Mouse (Mus musculus): Measurements from ENCODE around the gene Abca8a. TPM values are rescaled to one million over a fixed set of nuclear protein-coding genes. Genes with fewer than 3 reads are reported as not detected.

The Abca8a gene
- 0.73 and 1.4 TPM in 2 replicates for polyA plus RNA-seq (2015; fragmentation: Nextera tagmentation; extraction: Ambion mirVana)

GRCm38 (mm10) chr11:110095858-110096257 lies at the start of gene Abca8a:
TSS of gene Abca8a (minus strand) at chr11:110095978.
- Histone ChIP-seq H3K27me3 (no peaks in the 10 kb centered on the region), H3K4me3 (no peak within 1 kb of the TSS), H3K4me1 (replicated peaks) (0 out of 2 replicates have a peak, but pooled peaks cover 3% of the 10 kb centered on the region), H3K36me3 (no peaks in the 10 kb centered on the region), H3K4me2 (no peak within 1 kb of the TSS), H3K9me3 (no peaks in the 10 kb centered on the region), H3K27ac (replicated peaks) (no peak within 1 kb of the TSS), H3K9ac (no peak within 1 kb of the TSS)
- ATAC-seq (ENCODE audit: low FRiP score, low read depth), result no peak
- 70% methylated on average over 5 of the region's 5 CpGs for WGBS

- ATAC-seq (ENCODE audit: low FRiP score, low read depth), result no peak
- WGBS, result 84% methylated on average over 11 of the region's 11 CpGs
These were observed 49.6 kb upstream of the Abca8a start for GRCm38 (mm10) chr11:110145421-110145820.

GRCm38 (mm10) chr11:110130760-110131159 lies 35.0 kb upstream of the Abca8a start:
- Histone ChIP-seq H3K4me2 (no peak overlapping the region), H3K27ac (replicated peaks) (no peak overlapping the region), H3K9ac (no peak overlapping the region), H3K4me3 (no peak overlapping the region), H3K4me1 (replicated peaks) (no peaks in the 10 kb centered on the region), H3K27me3 (no peaks in the 10 kb centered on the region), H3K9me3 (no peaks in the 10 kb centered on the region), H3K36me3 (no peaks in the 10 kb centered on the region)
- ATAC-seq (ENCODE audit: low FRiP score, low read depth), result no peak
- 84% methylated on average over 5 of the region's 5 CpGs for WGBS

More at GRCm38 (mm10) chr11:110145421-110145820, 49.6 kb upstream of the Abca8a start:
- Histone ChIP-seq H3K4me1 (replicated peaks) (no peaks in the 10 kb centered on the region), H3K36me3 (no peaks in the 10 kb centered on the region), H3K27ac (replicated peaks) (no peak overlapping the region), H3K9ac (no peak overlapping the region), H3K4me3 (no peak overlapping the region), H3K9me3 (no peaks in the 10 kb centered on the region), H3K4me2 (no peak overlapping the region), H3K27me3 (no peaks in the 10 kb centered on the region)

GRCm38 (mm10) chr11:110111137-110111536 lies 15.4 kb upstream of the Abca8a start:
- H3K9ac ChIP-seq, result no peak overlapping the region
- WGBS, result 47% methylated on average over 4 of the region's 4 CpGs
- H3K27ac ChIP-seq (replicated peaks), result no peak overlapping the region
- no peaks in the 10 kb centered on the region for H3K9me3 ChIP-seq
- H3K4me1 ChIP-seq (replicated peaks), result no peaks in the 10 kb centered on the region
- no peaks in the 10 kb centered on the region for H3K36me3 ChIP-seq
- ATAC-seq (ENCODE audit: low FRiP score, low read depth), result no peak
- H3K4me3 ChIP-seq, result no peak overlapping the region
- no peak overlapping the region for H3K4me2 ChIP-seq
- no peaks in the 10 kb centered on the region for H3K27me3 ChIP-seq

- Histone ChIP-seq H3K4me2 (no peak overlapping the region), H3K27ac (replicated peaks) (no peak overlapping the region), H3K4me1 (replicated peaks) (no peaks in the 10 kb centered on the region), H3K4me3 (no peak overlapping the region), H3K36me3 (no peaks in the 10 kb centered on the region), H3K9ac (no peak overlapping the region), H3K9me3 (no peaks in the 10 kb centered on the region), H3K27me3 (no peaks in the 10 kb centered on the region)
- WGBS, result 91% methylated on average over 7 of the region's 7 CpGs
- ATAC-seq (ENCODE audit: low FRiP score, low read depth), result no peak
These were observed 5.7 kb upstream of the Abca8a start for GRCm38 (mm10) chr11:110101437-110101836.

- H3K9ac ChIP-seq, result no peak overlapping the region
- H3K4me2 ChIP-seq, result no peak overlapping the region
- WGBS, result 80% methylated on average over 4 of the region's 4 CpGs
- H3K4me3 ChIP-seq, result no peak overlapping the region
- H3K27me3 ChIP-seq, result no peaks in the 10 kb centered on the region
- H3K36me3 ChIP-seq, result no peaks in the 10 kb centered on the region
- H3K4me1 ChIP-seq (replicated peaks), result 0 out of 2 replicates have a peak, but pooled peaks cover 3% of the 10 kb centered on the region
- H3K27ac ChIP-seq (replicated peaks), result no peak overlapping the region
- no peaks in the 10 kb centered on the region for H3K9me3 ChIP-seq
- no peak for ATAC-seq (ENCODE audit: low FRiP score, low read depth)
These were observed 3.1 kb upstream of the Abca8a start for GRCm38 (mm10) chr11:110098901-110099300.

GRCm38 (mm10) chr11:110097465-110097864 lies 1.7 kb upstream of the Abca8a start:
- no peak overlapping the region for H3K4me2 ChIP-seq
- whole genome bisulfite sequencing, result 70% methylated on average over 6 of the region's 6 CpGs
- no peak overlapping the region for H3K4me3 ChIP-seq
- no peaks in the 10 kb centered on the region for H3K27me3 ChIP-seq
- ATAC-seq (ENCODE audit: low FRiP score, low read depth), result no peak
- 0 out of 2 replicates have a peak, but pooled peaks cover 3% of the 10 kb centered on the region for H3K4me1 ChIP-seq (replicated peaks)
- no peaks in the 10 kb centered on the region for H3K36me3 ChIP-seq
- no peak overlapping the region for H3K27ac ChIP-seq (replicated peaks)
- H3K9me3 ChIP-seq, result no peaks in the 10 kb centered on the region
- no peak overlapping the region for H3K9ac ChIP-seq

- WGBS, result 69% methylated on average over 7 of the region's 7 CpGs
- no peak overlapping the region for H3K4me2 ChIP-seq
- 0 out of 2 replicates have a peak, but pooled peaks cover 3% of the 10 kb centered on the region for H3K4me1 ChIP-seq (replicated peaks)
- H3K36me3 ChIP-seq, result no peaks in the 10 kb centered on the region
- no peaks in the 10 kb centered on the region for H3K9me3 ChIP-seq
- H3K4me3 ChIP-seq, result no peak overlapping the region
- no peak overlapping the region for H3K9ac ChIP-seq
- H3K27me3 ChIP-seq, result no peaks in the 10 kb centered on the region
- no peak for ATAC-seq (ENCODE audit: low FRiP score, low read depth)
- H3K27ac ChIP-seq (replicated peaks), result no peak overlapping the region
These were observed 865 bp downstream of the Abca8a start for GRCm38 (mm10) chr11:110094846-110095380.

- Histone ChIP-seq H3K4me1 (replicated peaks) (0 out of 2 replicates have a peak, but pooled peaks cover 3% of the 10 kb centered on the region), H3K27me3 (no peaks in the 10 kb centered on the region), H3K36me3 (no peaks in the 10 kb centered on the region), H3K4me3 (no peak overlapping the region), H3K27ac (replicated peaks) (no peak overlapping the region), H3K4me2 (no peak overlapping the region), H3K9ac (no peak overlapping the region), H3K9me3 (no peaks in the 10 kb centered on the region)
- WGBS, result 68% methylated on average over 3 of the region's 3 CpGs
- no peak for ATAC-seq (ENCODE audit: low FRiP score, low read depth)
These were observed 1.5 kb downstream of the Abca8a start for GRCm38 (mm10) chr11:110094236-110094635.

GRCm38 (mm10) chr11:110091328-110091727 lies 4.5 kb downstream of the Abca8a start:
- H3K4me3 ChIP-seq, result no peak overlapping the region
- 74% methylated on average over 2 of the region's 2 CpGs for WGBS
- no peak for ATAC-seq (ENCODE audit: low FRiP score, low read depth)

GRCm38 (mm10) chr11:110072158-110072557 lies 23.6 kb downstream of the Abca8a start:
- Histone ChIP-seq H3K36me3 (no peaks in the 10 kb centered on the region), H3K4me2 (no peak overlapping the region), H3K27me3 (no peaks in the 10 kb centered on the region), H3K9me3 (no peaks in the 10 kb centered on the region), H3K27ac (replicated peaks) (no peak overlapping the region), H3K4me3 (no peak overlapping the region), H3K9ac (no peak overlapping the region), H3K4me1 (replicated peaks) (no peaks in the 10 kb centered on the region)
- WGBS, result 89% methylated on average over 3 of the region's 3 CpGs
- no peak for ATAC-seq (ENCODE audit: low FRiP score, low read depth)

More at GRCm38 (mm10) chr11:110091328-110091727, 4.5 kb downstream of the Abca8a start:
- Histone ChIP-seq H3K9ac (no peak overlapping the region), H3K27me3 (no peaks in the 10 kb centered on the region), H3K9me3 (no peaks in the 10 kb centered on the region), H3K36me3 (no peaks in the 10 kb centered on the region), H3K27ac (replicated peaks) (no peak overlapping the region), H3K4me2 (no peak overlapping the region), H3K4me1 (replicated peaks) (0 out of 2 replicates have a peak, but pooled peaks cover 3% of the 10 kb centered on the region)

GRCm38 (mm10) chr11:110061032-110061431 lies 34.7 kb downstream of the Abca8a start:
- Histone ChIP-seq H3K4me2 (no peak overlapping the region), H3K4me1 (replicated peaks) (no peaks in the 10 kb centered on the region), H3K9ac (no peak overlapping the region), H3K9me3 (no peaks in the 10 kb centered on the region), H3K4me3 (no peak overlapping the region), H3K27ac (replicated peaks) (no peak overlapping the region), H3K36me3 (no peaks in the 10 kb centered on the region), H3K27me3 (no peaks in the 10 kb centered on the region)
- WGBS, result 81% methylated on average over 4 of the region's 4 CpGs
- no peak for ATAC-seq (ENCODE audit: low FRiP score, low read depth)

- ATAC-seq (ENCODE audit: low FRiP score, low read depth), result no peak
- Histone ChIP-seq H3K9me3 (no peaks in the 10 kb centered on the region), H3K27me3 (no peaks in the 10 kb centered on the region), H3K4me3 (no peak overlapping the region), H3K4me2 (no peak overlapping the region), H3K27ac (replicated peaks) (no peak overlapping the region), H3K36me3 (no peaks in the 10 kb centered on the region), H3K9ac (no peak overlapping the region), H3K4me1 (replicated peaks) (no peaks in the 10 kb centered on the region)
- 70% methylated on average over 2 of the region's 2 CpGs for WGBS
These were observed 35.7 kb downstream of the Abca8a start for GRCm38 (mm10) chr11:110060127-110060526.

All from hindbrain, embryonic 15.5 days (tissue).